Mouse (Mus musculus) bone marrow, adult 2 months (tissue): ENCODE results near the gene Crbn.

Experiments
- CTCF ChIP-seq: fragments of 200-500 bp; IDR thresholded peaks from 2 replicates; pipeline ENCODE4 v1.5.1; 2011; ENCODE audit warnings: low read length, control low read depth; ENCODE audit not compliant: control insufficient read depth, insufficient read depth
- POLR2A ChIP-seq: fragments of 200-500 bp; IDR thresholded peaks from 2 replicates; pipeline ENCODE4 v1.6.1; 2011; ENCODE audit warnings: low read depth, mild to moderate bottlenecking, control low read depth, low read length, borderline replicate concordance; ENCODE audit not compliant: control insufficient read depth

- TF ChIP-seq CTCF, result no peak
- no peak for TF ChIP-seq POLR2A
Observed at GRCm38 (mm10) chr6:106840181-106840580, 40.3 kb upstream of the Crbn start.
